Mouse (Mus musculus): ENCODE data around the gene Tssk3. TPM values are rescaled to one million over a fixed set of nuclear protein-coding genes. Genes with fewer than 3 reads are reported as not detected.

Tssk3 gene
- polyA plus RNA-seq, 1 experiment from 2014 or later = not detected

- peaks cover 18% of the 10 kb centered on the region for H3K36me3 ChIP-seq (replicated peaks)
- H3K4me1 ChIP-seq = peaks cover 65% of the 10 kb centered on the region
- H3K27ac ChIP-seq (replicated peaks) = peak overlapping the region; percentile 78
- peak overlapping the region; percentile 83; the same call in 1 of the 2 replicates for H3K4me3 ChIP-seq
- H3K9me3 ChIP-seq = no peaks in the 10 kb centered on the region
- no peaks in the 10 kb centered on the region for H3K27me3 ChIP-seq (replicated peaks; ENCODE audit: low read depth, poor library complexity, severe bottlenecking)
- DNase-seq (ENCODE audit: low spot score) = peak; percentile 47
- WGBS = 41% methylated on average over 6 of the region's 6 CpGs
Measured at GRCm38 (mm10) chr4:129510723-129511412, 20.0 kb upstream of the Tssk3 start.

- Histone ChIP-seq H3K27ac (replicated peaks) (no peak overlapping the region), H3K9me3 (no peaks in the 10 kb centered on the region), H3K36me3 (replicated peaks) (peaks cover 5% of the 10 kb centered on the region), H3K4me3 (no peak overlapping the region), H3K4me1 (peaks cover 55% of the 10 kb centered on the region), H3K27me3 (replicated peaks; ENCODE audit: low read depth, poor library complexity, severe bottlenecking) (no peaks in the 10 kb centered on the region)
- no peak for DNase-seq (ENCODE audit: low spot score)
- 63% methylated on average over 3 of the region's 3 CpGs for WGBS
Measured at GRCm38 (mm10) chr4:129509650-129510049, 18.8 kb upstream of the Tssk3 start.

- H3K36me3 ChIP-seq (replicated peaks) = no peaks in the 10 kb centered on the region
- H3K4me3 ChIP-seq = no peak overlapping the region
- no peak for DNase-seq (ENCODE audit: low spot score)
- H3K4me1 ChIP-seq = peaks cover 57% of the 10 kb centered on the region
- WGBS = 71% methylated on average over 15 of the region's 15 CpGs
- H3K27me3 ChIP-seq (replicated peaks; ENCODE audit: low read depth, poor library complexity, severe bottlenecking) = no peaks in the 10 kb centered on the region
- no peak overlapping the region for H3K27ac ChIP-seq (replicated peaks)
- no peaks in the 10 kb centered on the region for H3K9me3 ChIP-seq
Measured at GRCm38 (mm10) chr4:129508834-129509600, 18.2 kb upstream of the Tssk3 start.

GRCm38 (mm10) chr4:129508237-129508515, 17.4 kb upstream of the Tssk3 start:
- Histone ChIP-seq H3K4me3 (no peak overlapping the region), H3K27ac (replicated peaks) (no peak overlapping the region), H3K27me3 (replicated peaks; ENCODE audit: low read depth, poor library complexity, severe bottlenecking) (no peaks in the 10 kb centered on the region), H3K9me3 (no peaks in the 10 kb centered on the region), H3K36me3 (replicated peaks) (no peaks in the 10 kb centered on the region), H3K4me1 (peaks cover 63% of the 10 kb centered on the region)
- DNase-seq (ENCODE audit: low spot score) = no peak
- WGBS = 76% methylated on average over 3 of the region's 3 CpGs

- WGBS = 66% methylated on average over 9 of the region's 10 CpGs
- Histone ChIP-seq H3K27me3 (replicated peaks; ENCODE audit: low read depth, poor library complexity, severe bottlenecking) (no peaks in the 10 kb centered on the region), H3K9me3 (no peaks in the 10 kb centered on the region), H3K27ac (replicated peaks) (no peak overlapping the region), H3K4me3 (no peak overlapping the region), H3K4me1 (peaks cover 62% of the 10 kb centered on the region), H3K36me3 (replicated peaks) (no peaks in the 10 kb centered on the region)
- no peak for DNase-seq (ENCODE audit: low spot score)
Measured at GRCm38 (mm10) chr4:129507434-129508236, 16.8 kb upstream of the Tssk3 start.

GRCm38 (mm10) chr4:129505511-129505910, 14.7 kb upstream of the Tssk3 start:
- H3K27me3 ChIP-seq (replicated peaks; ENCODE audit: low read depth, poor library complexity, severe bottlenecking) = no peaks in the 10 kb centered on the region
- 79% methylated on average over 3 of the region's 3 CpGs for WGBS
- no peaks in the 10 kb centered on the region for H3K9me3 ChIP-seq
- peaks cover 50% of the 10 kb centered on the region for H3K4me1 ChIP-seq
- H3K27ac ChIP-seq (replicated peaks) = no peak overlapping the region
- H3K36me3 ChIP-seq (replicated peaks) = no peaks in the 10 kb centered on the region
- DNase-seq (ENCODE audit: low spot score) = no peak
- no peak overlapping the region for H3K4me3 ChIP-seq

GRCm38 (mm10) chr4:129502901-129503444, 12.2 kb upstream of the Tssk3 start:
- DNase-seq (ENCODE audit: low spot score) = no peak
- no peaks in the 10 kb centered on the region for H3K9me3 ChIP-seq
- H3K4me1 ChIP-seq = peaks cover 50% of the 10 kb centered on the region
- no peak overlapping the region for H3K27ac ChIP-seq (replicated peaks)
- H3K36me3 ChIP-seq (replicated peaks) = no peaks in the 10 kb centered on the region
- 76% methylated on average over 11 of the region's 11 CpGs for WGBS
- 0 out of 2 replicates have a peak, but pooled peaks cover 3% of the 10 kb centered on the region for H3K27me3 ChIP-seq (replicated peaks; ENCODE audit: low read depth, poor library complexity, severe bottlenecking)
- H3K4me3 ChIP-seq = no peak overlapping the region

- H3K36me3 ChIP-seq (replicated peaks) = no peaks in the 10 kb centered on the region
- H3K9me3 ChIP-seq = no peaks in the 10 kb centered on the region
- no peak for DNase-seq (ENCODE audit: low spot score)
- H3K4me1 ChIP-seq = peaks cover 46% of the 10 kb centered on the region
- no peak overlapping the region for H3K27ac ChIP-seq (replicated peaks)
- 73% methylated on average over 9 of the region's 9 CpGs for WGBS
- H3K27me3 ChIP-seq (replicated peaks; ENCODE audit: low read depth, poor library complexity, severe bottlenecking) = 0 out of 2 replicates have a peak, but pooled peaks cover 3% of the 10 kb centered on the region
- H3K4me3 ChIP-seq = no peak overlapping the region
Measured at GRCm38 (mm10) chr4:129502327-129502888, 11.6 kb upstream of the Tssk3 start.

- no peaks in the 10 kb centered on the region for H3K9me3 ChIP-seq
- H3K27ac ChIP-seq (replicated peaks) = peak overlapping the region; percentile 89
- H3K27me3 ChIP-seq (replicated peaks; ENCODE audit: low read depth, poor library complexity, severe bottlenecking) = 0 out of 2 replicates have a peak, but pooled peaks cover 3% of the 10 kb centered on the region
- WGBS = 2% methylated on average over 49 of the region's 49 CpGs
- peaks cover 59% of the 10 kb centered on the region for H3K4me1 ChIP-seq
- DNase-seq (ENCODE audit: low spot score) = peak; percentile 98
- H3K36me3 ChIP-seq (replicated peaks) = no peaks in the 10 kb centered on the region
- H3K4me3 ChIP-seq = peak overlapping the region; percentile 65
Measured at GRCm38 (mm10) chr4:129500607-129501566, 10.1 kb upstream of the Tssk3 start.

GRCm38 (mm10) chr4:129500017-129500416, 9.2 kb upstream of the Tssk3 start:
- WGBS = 72% methylated on average over 8 of the region's 8 CpGs
- Histone ChIP-seq H3K4me1 (peaks cover 67% of the 10 kb centered on the region), H3K9me3 (no peaks in the 10 kb centered on the region), H3K4me3 (peak overlapping the region; percentile 65), H3K27me3 (replicated peaks; ENCODE audit: low read depth, poor library complexity, severe bottlenecking) (0 out of 2 replicates have a peak, but pooled peaks cover 3% of the 10 kb centered on the region), H3K27ac (replicated peaks) (peak overlapping the region; percentile 89), H3K36me3 (replicated peaks) (no peaks in the 10 kb centered on the region)
- no peak for DNase-seq (ENCODE audit: low spot score)

GRCm38 (mm10) chr4:129498941-129499340, 8.1 kb upstream of the Tssk3 start:
- DNase-seq (ENCODE audit: low spot score) = no peak

More at GRCm38 (mm10) chr4:129498941-129499340, 8.1 kb upstream of the Tssk3 start:
- Histone ChIP-seq H3K4me3 (no peak overlapping the region), H3K27ac (replicated peaks) (peak overlapping the region; percentile 69), H3K27me3 (replicated peaks; ENCODE audit: low read depth, poor library complexity, severe bottlenecking) (0 out of 2 replicates have a peak, but pooled peaks cover 3% of the 10 kb centered on the region), H3K36me3 (replicated peaks) (no peaks in the 10 kb centered on the region), H3K4me1 (peaks cover 61% of the 10 kb centered on the region), H3K9me3 (no peaks in the 10 kb centered on the region)
- WGBS = 74% methylated on average over 3 of the region's 3 CpGs

All from embryonic facial prominence, embryonic 10.5 days (tissue).